Mouse (Mus musculus): ENCODE data around the gene Gm36864. TPM values are rescaled to one million over a fixed set of nuclear protein-coding genes. Genes with fewer than 3 reads are reported as not detected.
A peak's percentile ranks its signal among the peaks of the same experiment; 100 is the strongest.

Gene Gm36864
- polyA plus RNA-seq, 1 experiment from 2014 or later: not detected

GRCm38 (mm10) chr7:44280959-44281358 is 45.0 kb downstream of the Gm36864 start:
- H3K36me3 ChIP-seq (ENCODE audit: control insufficient read depth, insufficient read depth, low read length): no peaks in the 10 kb centered on the region
- 74% methylated on average over 1 of the region's 1 CpGs for WGBS
- no peaks in the 10 kb centered on the region for H3K27me3 ChIP-seq (ENCODE audit: control insufficient read depth, insufficient read depth, low read length)
- no peak overlapping the region for H3K4me3 ChIP-seq (ENCODE audit: low read depth, low read length)
- DNase-seq (ENCODE audit: low spot score, missing footprints) (no peak), ATAC-seq (ENCODE audit: low FRiP score) (no peak)
- no peak overlapping the region for H3K27ac ChIP-seq (ENCODE audit: low read depth, low read length)
- H3K9ac ChIP-seq (ENCODE audit: low read length): no peak overlapping the region
- no peak overlapping the region for H3K4me2 ChIP-seq
- no peaks in the 10 kb centered on the region for H3K4me1 ChIP-seq (ENCODE audit: control insufficient read depth, insufficient read depth, low read length)
- H3K9me3 ChIP-seq (ENCODE audit: control insufficient read depth, low read length): no peaks in the 10 kb centered on the region

GRCm38 (mm10) chr7:44281586-44281985 is 45.6 kb downstream of the Gm36864 start:
- H3K4me3 ChIP-seq (ENCODE audit: low read depth, low read length): no peak overlapping the region
- no peaks in the 10 kb centered on the region for H3K27me3 ChIP-seq (ENCODE audit: control insufficient read depth, insufficient read depth, low read length)
- no peaks in the 10 kb centered on the region for H3K4me1 ChIP-seq (ENCODE audit: control insufficient read depth, insufficient read depth, low read length)
- 84% methylated on average over 7 of the region's 7 CpGs for WGBS
- no peak overlapping the region for H3K9ac ChIP-seq (ENCODE audit: low read length)
- no peaks in the 10 kb centered on the region for H3K36me3 ChIP-seq (ENCODE audit: control insufficient read depth, insufficient read depth, low read length)
- H3K27ac ChIP-seq (ENCODE audit: low read depth, low read length): no peak overlapping the region
- DNase-seq (ENCODE audit: low spot score, missing footprints): no peak
- H3K9me3 ChIP-seq (ENCODE audit: control insufficient read depth, low read length): no peaks in the 10 kb centered on the region
- no peak overlapping the region for H3K4me2 ChIP-seq
- ATAC-seq (ENCODE audit: low FRiP score): no peak

GRCm38 (mm10) chr7:44287760-44288159 is 51.8 kb downstream of the Gm36864 start:
- H3K27ac ChIP-seq (ENCODE audit: low read depth, low read length): no peak overlapping the region
- DNase-seq (ENCODE audit: low spot score, missing footprints) (peak; percentile 72), ATAC-seq (ENCODE audit: low FRiP score) (no peak)
- H3K27me3 ChIP-seq (ENCODE audit: control insufficient read depth, insufficient read depth, low read length): no peaks in the 10 kb centered on the region
- H3K9ac ChIP-seq (ENCODE audit: low read length): no peak overlapping the region
- H3K4me1 ChIP-seq (ENCODE audit: control insufficient read depth, insufficient read depth, low read length): no peaks in the 10 kb centered on the region
- 49% methylated on average over 7 of the region's 7 CpGs for WGBS
- no peaks in the 10 kb centered on the region for H3K36me3 ChIP-seq (ENCODE audit: control insufficient read depth, insufficient read depth, low read length)
- no peak overlapping the region for H3K4me3 ChIP-seq (ENCODE audit: low read depth, low read length)
- no peaks in the 10 kb centered on the region for H3K9me3 ChIP-seq (ENCODE audit: control insufficient read depth, low read length)
- no peak overlapping the region for H3K4me2 ChIP-seq

DNA sequence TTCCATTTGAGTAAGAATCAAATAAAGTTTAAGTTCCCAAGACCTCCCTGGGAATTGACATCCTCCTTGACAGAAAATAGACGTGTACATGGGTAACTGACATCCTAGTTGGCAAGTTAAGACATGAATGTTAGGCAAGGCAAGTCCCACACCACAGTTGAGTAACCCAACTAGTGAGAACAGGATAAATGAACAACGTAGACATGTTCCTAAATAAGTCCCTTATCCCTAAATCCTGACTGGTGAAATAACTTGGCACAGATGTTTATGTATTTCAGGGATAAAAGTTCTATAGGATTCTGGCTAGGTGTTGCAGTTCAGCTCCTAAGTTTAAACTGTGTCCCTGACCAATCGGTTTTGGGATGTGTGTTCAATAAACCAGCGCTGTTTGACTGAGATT is 55.0 kb downstream of the Gm36864 start:
- WGBS: 78% methylated on average over 4 of the region's 4 CpGs
- ATAC-seq (ENCODE audit: low FRiP score): no peak
- H3K36me3 ChIP-seq (ENCODE audit: control insufficient read depth, insufficient read depth, low read length): no peaks in the 10 kb centered on the region
- H3K9me3 ChIP-seq (ENCODE audit: control insufficient read depth, low read length): no peaks in the 10 kb centered on the region
- H3K9ac ChIP-seq (ENCODE audit: low read length): no peak overlapping the region
- no peaks in the 10 kb centered on the region for H3K4me1 ChIP-seq (ENCODE audit: control insufficient read depth, insufficient read depth, low read length)
- H3K27ac ChIP-seq (ENCODE audit: low read depth, low read length): no peak overlapping the region
- DNase-seq (ENCODE audit: low spot score, missing footprints): peak; percentile 51
- H3K4me3 ChIP-seq (ENCODE audit: low read depth, low read length): no peak overlapping the region
- H3K4me2 ChIP-seq: no peak overlapping the region
- no peaks in the 10 kb centered on the region for H3K27me3 ChIP-seq (ENCODE audit: control insufficient read depth, insufficient read depth, low read length)

DNA sequence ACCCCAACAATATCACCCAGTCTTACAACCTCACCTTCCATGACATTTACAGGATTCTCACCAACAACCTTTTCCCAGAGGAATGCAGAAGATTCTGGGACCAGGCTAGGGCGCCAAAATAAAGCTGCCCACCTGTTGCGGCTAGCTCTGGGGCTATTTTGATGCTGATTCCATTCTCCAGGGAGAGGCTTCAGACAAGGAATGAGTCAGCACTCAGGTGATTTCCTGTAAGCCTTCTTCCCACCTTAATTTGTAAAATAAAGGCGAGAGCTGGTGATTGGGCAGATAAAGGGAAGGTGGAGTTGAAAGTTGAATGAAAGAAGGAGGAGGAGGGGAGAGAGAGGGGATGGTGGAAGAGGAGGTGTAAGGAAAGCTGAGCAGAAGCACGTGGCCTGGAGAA is 55.4 kb downstream of the Gm36864 start:
- Histone ChIP-seq H3K9ac (ENCODE audit: low read length) (no peak overlapping the region), H3K27me3 (ENCODE audit: control insufficient read depth, insufficient read depth, low read length) (no peaks in the 10 kb centered on the region), H3K4me3 (ENCODE audit: low read depth, low read length) (no peak overlapping the region), H3K36me3 (ENCODE audit: control insufficient read depth, insufficient read depth, low read length) (no peaks in the 10 kb centered on the region), H3K4me1 (ENCODE audit: control insufficient read depth, insufficient read depth, low read length) (no peaks in the 10 kb centered on the region), H3K9me3 (ENCODE audit: control insufficient read depth, low read length) (no peaks in the 10 kb centered on the region), H3K27ac (ENCODE audit: low read depth, low read length) (no peak overlapping the region), H3K4me2 (no peak overlapping the region)
- ATAC-seq (ENCODE audit: low FRiP score): no peak
- 55% methylated on average over 4 of the region's 4 CpGs for WGBS
- no peak for DNase-seq (ENCODE audit: low spot score, missing footprints)

Other genes starting within 250 kb of the Gm36864 start
- not detected in 2 replicates for gene Klk1b11, start 240.3 kb upstream of the Gm36864 start, polyA plus RNA-seq (2014; fragmentation: Nextera tagmentation; extraction: Ambion mirVana)
- not detected in 2 replicates for gene Klk1b26, start 224.0 kb upstream of the Gm36864 start, polyA plus RNA-seq (2014; fragmentation: Nextera tagmentation; extraction: Ambion mirVana)
- gene Klk1b27, start 183.9 kb upstream of the Gm36864 start, polyA plus RNA-seq (2014; fragmentation: Nextera tagmentation; extraction: Ambion mirVana): not detected in 2 replicates
- gene Klk1b21, start 133.8 kb upstream of the Gm36864 start, polyA plus RNA-seq (2014; fragmentation: Nextera tagmentation; extraction: Ambion mirVana): not detected in 2 replicates
- not detected in 2 replicates for gene Klk1b22, start 123.5 kb upstream of the Gm36864 start, polyA plus RNA-seq (2014; fragmentation: Nextera tagmentation; extraction: Ambion mirVana)
- not detected in 2 replicates for gene Klk1b16, start 99.4 kb upstream of the Gm36864 start, polyA plus RNA-seq (2014; fragmentation: Nextera tagmentation; extraction: Ambion mirVana)
- not detected in 2 replicates for gene Klk1b24, start 47.9 kb upstream of the Gm36864 start, polyA plus RNA-seq (2014; fragmentation: Nextera tagmentation; extraction: Ambion mirVana)
- not detected in 2 replicates for gene Klk1b3, start 38.0 kb upstream of the Gm36864 start, polyA plus RNA-seq (2014; fragmentation: Nextera tagmentation; extraction: Ambion mirVana)
- gene Klk1b4, start 28.7 kb upstream of the Gm36864 start, polyA plus RNA-seq (2014; fragmentation: Nextera tagmentation; extraction: Ambion mirVana): not detected in 2 replicates
- not detected in 2 replicates for gene Klk1b5, start 20.2 kb upstream of the Gm36864 start, polyA plus RNA-seq (2014; fragmentation: Nextera tagmentation; extraction: Ambion mirVana)
- not detected in 2 replicates for gene Klk1, start 10.8 kb upstream of the Gm36864 start, polyA plus RNA-seq (2014; fragmentation: Nextera tagmentation; extraction: Ambion mirVana)
- gene 1700028J19Rik, start 10.5 kb downstream of the Gm36864 start, polyA plus RNA-seq (2014; fragmentation: Nextera tagmentation; extraction: Ambion mirVana): 1.1 and 1.4 TPM in 2 replicates
- 104 and 117 TPM in 2 replicates for gene 2410002F23Rik, start 10.5 kb downstream of the Gm36864 start, polyA plus RNA-seq (2014; fragmentation: Nextera tagmentation; extraction: Ambion mirVana)
- not detected in 2 replicates for gene Acp4, start 21.2 kb downstream of the Gm36864 start, polyA plus RNA-seq (2014; fragmentation: Nextera tagmentation; extraction: Ambion mirVana)
- gene Gm15517, start 25.3 kb downstream of the Gm36864 start, polyA plus RNA-seq (2014; fragmentation: Nextera tagmentation; extraction: Ambion mirVana): not detected in 2 replicates
- 2.2 and 3.4 TPM in 2 replicates for gene Clec11a, start 70.7 kb downstream of the Gm36864 start, polyA plus RNA-seq (2014; fragmentation: Nextera tagmentation; extraction: Ambion mirVana)
- gene Shank1, start 74.1 kb downstream of the Gm36864 start, polyA plus RNA-seq (2014; fragmentation: Nextera tagmentation; extraction: Ambion mirVana): 3.4 TPM in 2 replicates
- 1.5 and 2.1 TPM in 2 replicates for gene Syt3, start 147.9 kb downstream of the Gm36864 start, polyA plus RNA-seq (2014; fragmentation: Nextera tagmentation; extraction: Ambion mirVana)
- gene 1700008O03Rik, start 149.6 kb downstream of the Gm36864 start, polyA plus RNA-seq (2014; fragmentation: Nextera tagmentation; extraction: Ambion mirVana): 0.31 and 1.1 TPM in 2 replicates
- 9.2 and 10.3 TPM in 2 replicates for gene Lrrc4b, start 192.8 kb downstream of the Gm36864 start, polyA plus RNA-seq (2014; fragmentation: Nextera tagmentation; extraction: Ambion mirVana)
- gene Aspdh, start 229.2 kb downstream of the Gm36864 start, polyA plus RNA-seq (2014; fragmentation: Nextera tagmentation; extraction: Ambion mirVana): 1.8 and 2.9 TPM in 2 replicates
- gene Josd2, start 231.8 kb downstream of the Gm36864 start, polyA plus RNA-seq (2014; fragmentation: Nextera tagmentation; extraction: Ambion mirVana): 49.4 and 55.8 TPM in 2 replicates

Measured in midbrain, embryonic 11.5 days (tissue).